Mouse (Mus musculus): ENCODE results near the gene Gm4881. TPM values are rescaled to one million over a fixed set of nuclear protein-coding genes. Genes with fewer than 3 reads are reported as not detected.

Gm4881 gene
- polyA plus RNA-seq, 1 experiment, result not detected

DNA sequence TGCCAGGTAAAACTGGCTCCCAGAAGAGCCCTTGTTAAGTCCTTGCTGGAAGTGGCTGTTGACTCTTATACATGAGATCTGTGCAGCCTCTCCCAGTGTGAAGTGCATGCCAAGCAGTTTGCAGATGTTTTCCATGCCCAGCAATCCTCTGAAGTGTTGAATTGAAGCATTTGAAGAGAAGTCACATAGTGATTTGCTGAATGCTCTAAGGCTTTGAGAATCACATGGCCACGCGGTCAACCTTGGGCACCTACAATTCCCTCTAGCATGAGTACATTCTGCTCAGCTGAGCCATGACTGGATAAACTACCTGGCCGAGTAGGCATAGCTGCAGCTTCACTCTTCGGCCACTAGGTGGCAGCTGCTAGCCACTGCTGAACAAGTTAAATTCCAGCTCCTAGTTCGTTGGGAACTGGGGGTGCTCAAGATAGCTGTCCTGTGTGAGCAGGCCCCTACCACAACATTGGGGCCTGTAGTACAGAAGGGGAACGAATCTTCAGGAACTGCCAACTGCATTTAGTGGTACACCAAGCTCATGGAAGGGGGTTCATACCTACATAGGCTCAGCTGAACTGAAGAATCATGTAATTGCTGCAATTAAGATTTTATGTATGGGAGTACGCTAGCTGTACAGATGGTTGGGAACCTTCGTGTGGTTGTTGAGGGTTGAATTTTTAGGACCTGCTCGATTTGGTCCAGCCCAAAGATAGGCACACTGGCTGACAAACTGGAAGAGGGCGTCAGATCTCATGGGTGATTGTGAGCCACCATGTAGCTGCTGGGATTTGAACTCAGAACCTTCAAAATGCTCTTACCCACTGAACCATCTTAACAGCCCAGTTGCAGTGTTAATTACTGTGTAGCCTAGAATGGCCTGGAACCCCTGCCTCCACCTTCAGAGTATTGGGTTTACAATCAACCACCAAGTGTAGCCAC lies 53.7 kb downstream of the Gm4881 start:
- Histone ChIP-seq H3K4me1 (ENCODE audit: control insufficient read depth, insufficient read depth, low read length) (peaks cover 1% of the 10 kb centered on the region; the same call in 1 of the 2 replicates), H3K4me3 (replicated peaks; ENCODE audit: control insufficient read depth, low read depth, low read length) (no peak overlapping the region), H3K27ac (ENCODE audit: control insufficient read depth, insufficient read depth, low read depth, low read length, poor library complexity) (no peak overlapping the region)
- WGBS, result 23% methylated on average over 10 of the region's 10 CpGs
- TF ChIP-seq CTCF (IDR thresholded peaks at IDR 0.05; ENCODE audit: control insufficient read depth, insufficient read depth, low read length), result peak; percentile 98
- TF ChIP-seq POLR2A (IDR thresholded peaks at IDR 0.05; ENCODE audit: borderline replicate concordance, control insufficient read depth, low read depth, low read length), result no peak

DNA sequence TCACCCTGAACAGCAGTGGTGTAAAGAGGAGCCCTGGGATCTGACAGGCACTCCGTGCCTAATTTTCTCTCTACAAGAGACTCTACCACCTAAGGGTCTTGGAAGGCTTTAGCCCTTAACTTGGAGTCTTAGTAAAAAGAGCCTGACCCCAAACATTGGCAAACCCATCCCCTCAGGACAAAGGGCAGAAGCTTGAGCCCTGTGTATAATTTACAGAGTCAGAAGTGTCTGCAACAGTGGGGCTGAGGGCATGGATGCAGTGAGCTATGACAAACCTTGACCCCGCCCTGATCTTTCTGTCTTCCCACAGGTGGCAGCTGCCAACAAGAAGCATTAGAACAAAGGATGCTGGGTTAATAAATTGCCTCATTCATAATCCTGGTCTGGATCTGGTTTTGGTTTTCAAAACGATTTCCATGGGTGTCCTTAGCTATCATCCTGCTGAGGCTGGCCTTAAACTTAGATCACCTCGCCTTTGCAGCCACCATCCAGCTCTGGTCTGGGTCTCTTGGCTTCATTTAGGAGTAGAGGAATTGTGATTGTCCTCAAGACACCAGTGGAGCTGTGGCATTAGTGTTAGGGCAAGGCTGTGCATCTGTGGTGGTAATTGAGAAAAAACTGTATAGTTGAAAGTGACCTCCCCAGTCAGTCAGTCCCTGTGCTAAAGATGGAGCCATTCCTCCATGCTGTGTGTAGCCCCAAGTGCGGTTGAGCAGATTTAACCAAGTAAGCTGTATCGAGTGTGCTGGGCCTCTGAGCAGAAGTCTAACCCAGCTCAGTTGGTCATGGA lies 54.7 kb downstream of the Gm4881 start:
- no peak for TF ChIP-seq CTCF (IDR thresholded peaks at IDR 0.05; ENCODE audit: control insufficient read depth, insufficient read depth, low read length)
- TF ChIP-seq POLR2A (IDR thresholded peaks at IDR 0.05; ENCODE audit: borderline replicate concordance, control insufficient read depth, low read depth, low read length), result no peak
- WGBS, result 78% methylated on average over 6 of the region's 6 CpGs
- Histone ChIP-seq H3K27ac (ENCODE audit: control insufficient read depth, insufficient read depth, low read depth, low read length, poor library complexity) (no peak overlapping the region), H3K4me3 (replicated peaks; ENCODE audit: control insufficient read depth, low read depth, low read length) (no peak overlapping the region), H3K4me1 (ENCODE audit: control insufficient read depth, insufficient read depth, low read length) (peaks cover 1% of the 10 kb centered on the region; the same call in 1 of the 2 replicates)

DNA sequence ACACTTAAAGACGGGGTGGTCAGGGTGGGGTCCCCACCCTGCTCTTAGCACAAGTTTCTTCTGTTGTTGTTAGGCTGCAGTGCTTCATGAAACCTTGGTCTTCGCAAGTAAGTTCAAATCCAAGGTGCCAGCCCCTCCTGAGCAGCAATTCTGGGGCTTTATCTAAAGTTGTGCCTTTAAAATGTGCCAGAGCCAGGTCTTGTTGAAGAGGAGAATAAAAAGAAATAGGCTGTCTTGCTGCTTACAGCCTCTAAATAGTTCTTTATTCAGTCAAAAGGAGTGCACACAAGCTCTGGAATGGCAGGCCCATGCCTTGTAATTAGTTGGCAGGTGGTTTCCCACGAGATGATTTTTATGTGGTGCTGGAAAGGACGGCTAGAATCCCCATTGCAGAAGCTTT lies 57.2 kb downstream of the Gm4881 start:
- no peak overlapping the region for H3K4me3 ChIP-seq (replicated peaks; ENCODE audit: control insufficient read depth, low read depth, low read length)
- H3K27ac ChIP-seq (ENCODE audit: control insufficient read depth, insufficient read depth, low read depth, low read length, poor library complexity), result no peak overlapping the region
- TF ChIP-seq CTCF (IDR thresholded peaks at IDR 0.05; ENCODE audit: control insufficient read depth, insufficient read depth, low read length) (no peak), POLR2A (IDR thresholded peaks at IDR 0.05; ENCODE audit: borderline replicate concordance, control insufficient read depth, low read depth, low read length) (no peak)

DNA sequence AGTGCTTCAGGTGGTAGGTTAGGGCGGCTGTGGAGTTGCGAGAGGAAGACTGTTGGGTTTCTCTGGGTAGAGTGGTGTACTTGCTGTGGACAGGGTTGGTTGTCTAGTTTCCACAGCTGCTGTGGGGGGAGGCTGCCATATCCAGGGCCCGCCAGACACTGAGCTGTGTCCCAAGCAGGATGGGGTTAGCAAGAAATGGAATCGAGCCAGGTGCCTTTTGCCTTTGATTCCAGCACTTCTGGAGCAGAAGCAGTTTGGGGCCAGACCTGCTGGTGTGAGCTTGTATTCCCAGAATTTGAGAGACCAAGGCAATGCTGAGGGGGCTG lies 58.0 kb downstream of the Gm4881 start:
- no peak overlapping the region for H3K27ac ChIP-seq (ENCODE audit: control insufficient read depth, insufficient read depth, low read depth, low read length, poor library complexity)
- 0 out of 2 replicates have a peak, but pooled peaks cover 1% of the 10 kb centered on the region for H3K4me1 ChIP-seq (ENCODE audit: control insufficient read depth, insufficient read depth, low read length)
- WGBS, result 16% methylated on average over 4 of the region's 4 CpGs
- TF ChIP-seq POLR2A (IDR thresholded peaks at IDR 0.05; ENCODE audit: borderline replicate concordance, control insufficient read depth, low read depth, low read length) (no peak), CTCF (IDR thresholded peaks at IDR 0.05; ENCODE audit: control insufficient read depth, insufficient read depth, low read length) (no peak)
- H3K4me3 ChIP-seq (replicated peaks; ENCODE audit: control insufficient read depth, low read depth, low read length), result peak overlapping the region; percentile 36

More for the DNA sequence above, 57.2 kb downstream of the Gm4881 start:
- 57% methylated on average over 4 of the region's 4 CpGs for WGBS
- H3K4me1 ChIP-seq (ENCODE audit: control insufficient read depth, insufficient read depth, low read length), result 0 out of 2 replicates have a peak, but pooled peaks cover 1% of the 10 kb centered on the region

DNA sequence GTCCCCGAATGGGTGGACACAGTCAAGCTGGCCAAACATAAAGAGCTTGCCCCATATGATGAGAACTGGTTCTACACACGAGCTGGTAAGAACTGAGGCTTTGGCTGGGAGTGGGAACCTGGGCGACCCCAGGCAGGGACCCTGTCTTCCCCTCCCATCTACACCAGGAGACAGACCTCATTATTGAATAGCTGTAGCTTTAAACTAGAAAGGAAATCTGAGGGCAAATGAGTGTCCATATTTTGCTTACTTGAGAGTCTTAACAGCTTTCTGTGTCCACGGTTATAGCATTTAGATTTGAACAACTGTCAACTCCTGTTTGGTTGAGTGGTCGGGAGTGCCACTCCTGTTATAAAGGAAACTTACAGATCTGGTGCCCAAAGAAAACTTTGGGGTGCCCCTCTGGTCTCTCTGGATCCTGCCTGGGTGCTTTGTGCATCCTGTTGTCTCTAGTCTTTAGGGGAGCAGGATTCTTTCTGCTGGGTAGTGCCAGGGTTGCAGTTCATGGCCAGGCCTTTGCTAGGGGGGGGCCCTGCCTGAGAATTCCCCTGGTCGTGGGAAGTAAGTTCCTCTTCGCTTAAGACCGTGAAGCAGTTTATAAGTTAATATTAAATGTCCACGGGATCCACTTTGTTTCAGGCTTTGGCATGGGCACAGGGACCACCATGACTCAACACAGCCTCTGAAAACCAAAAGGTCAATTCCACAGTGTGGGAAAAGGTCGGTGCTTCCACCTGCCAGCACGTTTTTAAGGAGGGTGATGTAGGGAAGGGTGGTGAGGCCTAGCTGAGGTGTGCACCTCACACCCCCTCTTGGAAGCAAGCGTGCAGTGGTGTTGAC lies 58.6 kb downstream of the Gm4881 start:
- no peak for TF ChIP-seq CTCF (IDR thresholded peaks at IDR 0.05; ENCODE audit: control insufficient read depth, insufficient read depth, low read length)
- no peak for TF ChIP-seq POLR2A (IDR thresholded peaks at IDR 0.05; ENCODE audit: borderline replicate concordance, control insufficient read depth, low read depth, low read length)
- 6% methylated on average over 12 of the region's 12 CpGs for WGBS
- H3K4me1 ChIP-seq (ENCODE audit: control insufficient read depth, insufficient read depth, low read length), result 0 out of 2 replicates have a peak, but pooled peaks cover 1% of the 10 kb centered on the region
- H3K4me3 ChIP-seq (replicated peaks; ENCODE audit: control insufficient read depth, low read depth, low read length), result peak overlapping the region; percentile 49
- no peak overlapping the region for H3K27ac ChIP-seq (ENCODE audit: control insufficient read depth, insufficient read depth, low read depth, low read length, poor library complexity)

DNA sequence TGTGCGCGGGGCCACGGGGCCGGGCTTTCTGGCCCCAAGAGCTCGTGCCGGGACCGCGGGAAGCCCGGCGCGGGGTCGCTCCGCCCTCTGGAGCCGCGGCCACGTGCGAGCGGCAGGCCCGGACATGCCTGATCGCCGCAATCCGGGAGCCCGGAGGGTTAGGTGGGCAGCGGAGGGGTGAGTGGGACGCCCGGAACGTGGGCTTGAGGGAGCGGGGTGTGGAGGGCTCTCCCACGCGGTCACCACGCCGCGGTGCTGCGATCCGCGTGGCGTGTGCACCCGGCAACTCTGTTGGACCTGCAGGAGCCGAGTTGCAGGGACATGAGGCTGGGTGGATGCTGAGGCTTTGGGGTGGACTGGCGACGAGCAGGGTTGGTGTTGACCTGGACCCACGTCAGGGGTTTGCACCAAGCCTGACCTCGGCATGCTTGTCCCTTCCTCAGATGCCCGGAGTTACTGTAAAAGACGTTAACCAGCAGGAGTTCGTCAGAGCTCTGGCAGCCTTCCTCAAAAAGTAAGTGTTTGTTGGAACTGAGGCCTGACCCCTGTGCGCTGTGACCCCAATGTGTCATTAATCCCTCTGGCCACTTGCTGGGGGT lies 59.5 kb downstream of the Gm4881 start:
- no peaks in the 10 kb centered on the region for H3K4me1 ChIP-seq (ENCODE audit: control insufficient read depth, insufficient read depth, low read length)
- peak overlapping the region; percentile 87 for H3K27ac ChIP-seq (ENCODE audit: control insufficient read depth, insufficient read depth, low read depth, low read length, poor library complexity)
- under 1% methylated on average over 47 of the region's 47 CpGs for WGBS

DNA sequence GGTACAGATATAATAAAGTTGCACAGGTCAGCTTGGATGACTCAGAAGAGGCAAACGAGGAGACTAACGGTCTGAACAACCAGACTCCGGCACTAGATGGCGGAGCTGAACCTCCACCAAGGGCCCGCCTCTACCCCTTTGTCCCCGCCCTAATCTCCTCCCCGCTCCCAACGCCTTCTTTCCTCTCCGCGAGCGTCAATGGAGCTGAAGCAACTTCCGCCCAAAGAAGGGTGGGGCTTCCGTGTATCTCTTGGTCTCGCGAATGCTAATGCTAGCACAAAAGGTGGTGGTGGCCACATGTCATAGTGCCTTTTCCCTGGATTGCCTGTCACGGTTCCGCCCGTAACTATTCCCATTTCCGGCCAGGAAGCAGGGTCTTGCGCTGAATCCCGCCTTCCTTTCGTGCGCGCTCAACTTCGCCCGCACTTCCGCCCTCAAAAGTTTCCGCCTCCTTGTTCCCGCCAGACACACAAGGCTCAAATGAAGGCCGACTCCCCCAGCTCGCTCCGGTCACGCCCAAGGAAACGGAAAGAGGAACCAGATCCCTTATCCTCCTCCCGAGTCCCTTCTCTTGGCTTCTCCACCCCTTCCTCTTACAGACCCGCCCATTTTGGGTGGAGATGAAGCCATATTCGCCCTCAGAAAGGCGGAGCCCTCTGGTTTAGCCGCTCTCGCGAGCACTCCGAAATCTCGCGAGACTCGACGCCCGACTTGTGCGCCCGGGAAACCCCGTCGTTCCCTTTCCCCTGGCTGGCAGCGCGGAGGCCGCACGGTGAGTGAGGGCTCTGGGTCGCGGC lies 60.2 kb downstream of the Gm4881 start, which contains the start of gene Rps19:
TSS of gene Rps19 (plus strand) at position 476 of the 797 bp plus-strand sequence.
- WGBS, result under 1% methylated on average over 57 of the region's 57 CpGs
- peak; percentile 70 for TF ChIP-seq CTCF (IDR thresholded peaks at IDR 0.05; ENCODE audit: control insufficient read depth, insufficient read depth, low read length)
- TF ChIP-seq POLR2A (IDR thresholded peaks at IDR 0.05; ENCODE audit: borderline replicate concordance, control insufficient read depth, low read depth, low read length), result peak; percentile 87; the same call in 1 of the 2 replicates

More for the DNA sequence above, 59.5 kb downstream of the Gm4881 start:
- TF ChIP-seq CTCF (IDR thresholded peaks at IDR 0.05; ENCODE audit: control insufficient read depth, insufficient read depth, low read length) (no peak), POLR2A (IDR thresholded peaks at IDR 0.05; ENCODE audit: borderline replicate concordance, control insufficient read depth, low read depth, low read length) (no peak)
- peak overlapping the region; percentile 71 for H3K4me3 ChIP-seq (replicated peaks; ENCODE audit: control insufficient read depth, low read depth, low read length)

More for the DNA sequence above, 60.2 kb downstream of the Gm4881 start, which contains the start of gene Rps19:
- H3K4me1 ChIP-seq (ENCODE audit: control insufficient read depth, insufficient read depth, low read length), result no peaks in the 10 kb centered on the region
- peak within 1 kb of the TSS; percentile 71 for H3K4me3 ChIP-seq (replicated peaks; ENCODE audit: control insufficient read depth, low read depth, low read length)
- peak within 1 kb of the TSS; percentile 87 for H3K27ac ChIP-seq (ENCODE audit: control insufficient read depth, insufficient read depth, low read depth, low read length, poor library complexity)
